Mouse (Mus musculus) liver, embryonic 11.5 days (tissue): ENCODE measurements around the gene Rnf113a1. TPM values are rescaled to one million over a fixed set of nuclear protein-coding genes. Genes with fewer than 3 reads are reported as not detected.
A peak's percentile ranks its signal among the peaks of the same experiment; 100 is the strongest.
"Not testable (repeated sequence)": the region's sequence is repeated elsewhere in the genome, so short reads cannot be mapped to it uniquely, and the experiment has no call there.

Experiments
- ATAC-seq: fragments of 200-750 bp; cut with Nextera tagmentation; replicated peaks from 2 replicates; pipeline ENCODE4 v1.8.0; 2017; ENCODE audit warnings: moderate number of reproducible peaks, mild to moderate bottlenecking, moderate TSS enrichment, moderate library complexity; ENCODE audit not compliant: low FRiP score
- DNase-seq: peaks from one replicate; pipeline ENCODE4 v3.0.0-alpha.2; 2017; ENCODE audit warnings: low spot score
- H3K27ac ChIP-seq: fragments of 300-500 bp; sonication (generic); 2 replicates; pipeline ENCODE4 v1.5.1; 2014; ENCODE audit warnings: mild to moderate bottlenecking, low read depth, low read length, control low read depth
- H3K27me3 ChIP-seq: fragments of 300-500 bp; sonication (generic); replicated peaks from 2 replicates; pipeline ENCODE4 v1.6.1; 2014; ENCODE audit warnings: low read length, mixed read lengths; ENCODE audit not compliant: control insufficient read depth, insufficient read depth
- H3K36me3 ChIP-seq: fragments of 300-500 bp; sonication (generic); 2 replicates; pipeline ENCODE4 v1.6.1; 2014; ENCODE audit warnings: mild to moderate bottlenecking, low read length, moderate library complexity, mixed read lengths; ENCODE audit not compliant: control insufficient read depth, insufficient read depth
- H3K4me1 ChIP-seq: fragments of 300-500 bp; sonication (generic); replicated peaks from 2 replicates; pipeline ENCODE4 v1.6.1; 2014; ENCODE audit warnings: low read length, mixed read lengths; ENCODE audit not compliant: control insufficient read depth, insufficient read depth
- H3K4me2 ChIP-seq: fragments of 300-500 bp; sonication (generic); 2 replicates; pipeline ENCODE4 v1.6.1; 2014; ENCODE audit warnings: mild to moderate bottlenecking, control low read depth, moderate library complexity
- H3K4me3 ChIP-seq: fragments of 300-500 bp; sonication (generic); 2 replicates; pipeline ENCODE4 v1.5.1; 2014; ENCODE audit warnings: low read depth, low read length, control low read depth
- H3K9ac ChIP-seq: fragments of 300-500 bp; sonication (generic); 2 replicates; pipeline ENCODE4 v1.6.1; 2014; ENCODE audit warnings: low read depth, low read length, control low read depth
- H3K9me3 ChIP-seq: fragments of 300-500 bp; sonication (generic); 2 replicates; pipeline ENCODE4 v1.6.1; 2016; ENCODE audit warnings: low read length, inconsistent platforms, mixed read lengths; ENCODE audit not compliant: control insufficient read depth
- WGBS: fragments of 180-500 bp; shearing (Covaris S2); extraction: QIAGEN DNeasy Blood & Tissue Kit; methylation state at CpG from one replicate; pipeline ENCODE4 v1.1.7; 2014; 5-methylcytosine and 5-hydroxymethylcytosine counted together
- polyA plus RNA-seq: library from polyadenylated mRNA; unstranded; fragments of >200 nt; fragmentation: Nextera tagmentation; extraction: Ambion mirVana; gene quantifications from 2 replicates; pipeline ENCODE4 v1.2.1, GENCODE M21; 2014

The Rnf113a1 gene
- polyA plus RNA-seq = 8.9 and 9.4 TPM in 2 replicates

- Histone ChIP-seq H3K9ac (peak within 1 kb of the TSS; percentile 66), H3K4me2 (peak within 1 kb of the TSS; percentile 76), H3K4me1 (no peaks in the 10 kb centered on the region), H3K36me3 (no peaks in the 10 kb centered on the region), H3K27ac (no peak within 1 kb of the TSS), H3K27me3 (no peaks in the 10 kb centered on the region), H3K4me3 (peak within 1 kb of the TSS; percentile 65), H3K9me3 (no peaks in the 10 kb centered on the region)
- DNase-seq (peak; percentile 77), ATAC-seq (peak; percentile 85)
- WGBS = 11% methylated on average over 63 of the region's 63 CpGs
These were observed at the start of gene Rnf113a1, which contains the start of gene Ndufa1 for GRCm38 (mm10) chrX:37191105-37191743. Gene Rnf113a1, plus strand, starts transcription at chrX:37191245. Gene Ndufa1, minus strand, starts transcription at chrX:37191163.

- Histone ChIP-seq H3K36me3 (peaks cover 5% of the 10 kb centered on the region; the same call in 1 of the 2 replicates), H3K4me3 (no peak overlapping the region), H3K9ac (no peak overlapping the region), H3K4me1 (no peaks in the 10 kb centered on the region), H3K27me3 (no peaks in the 10 kb centered on the region), H3K4me2 (no peak overlapping the region), H3K27ac (no peak overlapping the region), H3K9me3 (no peaks in the 10 kb centered on the region)
- DNase-seq = no peak
- ATAC-seq = no peak
- 87% methylated on average over 3 of the region's 3 CpGs for WGBS
These were observed 49.3 kb upstream of the Rnf113a1 start for GRCm38 (mm10) chrX:37141732-37142131.

DNA sequence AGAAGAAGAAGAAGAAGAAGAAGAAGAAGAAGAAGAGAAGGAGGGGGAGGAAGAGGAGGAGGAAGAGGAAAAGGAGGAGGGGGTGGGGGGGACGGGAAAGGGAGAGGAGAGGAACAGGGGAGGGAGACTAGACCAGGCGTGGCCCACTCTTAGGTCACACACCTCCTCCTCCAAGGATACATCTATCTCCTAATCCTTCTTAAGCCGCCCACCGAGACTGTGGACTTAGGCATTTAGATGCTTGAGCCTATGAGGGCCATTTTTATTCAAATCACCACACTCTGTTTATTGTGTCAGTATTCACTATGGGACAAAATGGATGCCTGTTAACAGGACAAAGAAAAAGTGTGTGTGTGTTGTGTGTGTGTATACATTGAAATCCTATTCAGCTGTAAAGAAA lies 46.5 kb upstream of the Rnf113a1 start:
- H3K4me2 ChIP-seq, H3K36me3 ChIP-seq, H3K9ac ChIP-seq, H3K9me3 ChIP-seq, H3K4me1 ChIP-seq, H3K4me3 ChIP-seq, DNase-seq, H3K27me3 ChIP-seq, H3K27ac ChIP-seq, ATAC-seq: not testable (repeated sequence)
- no CpG with 5 or more reads among the region's 4 CpGs for WGBS

- peak; percentile 63 for ATAC-seq
- H3K27me3 ChIP-seq = no peaks in the 10 kb centered on the region
- DNase-seq = no peak
- H3K9me3 ChIP-seq = no peaks in the 10 kb centered on the region
- peaks cover 2% of the 10 kb centered on the region; the same call in 1 of the 2 replicates for H3K36me3 ChIP-seq
- no peak overlapping the region for H3K4me2 ChIP-seq
- no peak overlapping the region for H3K9ac ChIP-seq
- no peak overlapping the region for H3K27ac ChIP-seq
- 90% methylated on average over 2 of the region's 2 CpGs for WGBS
- no peak overlapping the region for H3K4me3 ChIP-seq
- H3K4me1 ChIP-seq = no peaks in the 10 kb centered on the region
These were observed 46.1 kb upstream of the Rnf113a1 start for GRCm38 (mm10) chrX:37144954-37145353.

DNA sequence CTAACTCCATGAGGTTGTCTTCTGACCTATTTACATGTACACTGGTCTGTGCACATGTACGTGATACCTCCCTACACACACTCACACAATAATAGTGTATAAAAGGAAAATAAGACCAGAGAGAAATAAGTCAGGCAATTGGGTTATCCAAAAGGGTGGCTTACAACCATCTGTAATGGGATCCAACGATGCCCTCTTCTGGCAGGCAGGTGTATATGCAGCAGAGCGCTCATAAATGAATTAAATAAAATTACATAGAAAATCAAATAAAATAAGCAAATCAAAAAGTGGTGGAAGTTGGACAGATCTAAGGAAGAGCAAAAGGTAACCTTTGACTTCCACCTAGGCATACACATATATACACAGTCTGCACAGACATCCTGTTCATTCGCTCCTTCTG lies 33.2 kb upstream of the Rnf113a1 start:
- no peak overlapping the region for H3K9ac ChIP-seq
- no peak for DNase-seq
- H3K27ac ChIP-seq = no peak overlapping the region
- no peaks in the 10 kb centered on the region for H3K27me3 ChIP-seq
- no peak overlapping the region for H3K4me2 ChIP-seq
- no peaks in the 10 kb centered on the region for H3K9me3 ChIP-seq
- no peak for ATAC-seq
- WGBS = 55% methylated on average over 4 of the region's 4 CpGs
- H3K4me3 ChIP-seq = no peak overlapping the region
- no peaks in the 10 kb centered on the region for H3K4me1 ChIP-seq
- H3K36me3 ChIP-seq = no peaks in the 10 kb centered on the region

DNA sequence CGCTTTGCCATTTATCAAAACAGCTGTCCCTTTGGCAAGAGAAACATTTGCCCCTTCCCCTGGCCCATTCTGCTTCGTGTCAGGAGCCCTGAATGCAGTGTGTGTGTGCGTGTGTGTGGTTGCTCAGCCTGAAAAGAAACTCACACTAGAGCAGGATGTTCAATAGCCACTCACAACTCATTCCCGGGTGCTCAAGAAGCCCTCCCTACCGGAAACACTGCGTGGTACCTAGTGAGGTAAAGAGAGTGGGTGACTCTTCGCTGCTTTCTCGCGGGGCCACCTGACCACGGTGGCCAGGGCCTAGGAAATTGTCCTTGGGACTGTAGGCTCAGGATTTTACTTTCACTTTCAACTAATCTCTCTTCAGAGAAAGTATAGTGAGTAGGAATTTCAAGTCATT lies 29.9 kb upstream of the Rnf113a1 start:
- 78% methylated on average over 10 of the region's 10 CpGs for WGBS
- no peak overlapping the region for H3K4me3 ChIP-seq
- no peaks in the 10 kb centered on the region for H3K9me3 ChIP-seq
- no peaks in the 10 kb centered on the region for H3K27me3 ChIP-seq
- no peaks in the 10 kb centered on the region for H3K36me3 ChIP-seq
- no peak overlapping the region for H3K9ac ChIP-seq
- H3K4me1 ChIP-seq = no peaks in the 10 kb centered on the region
- H3K27ac ChIP-seq = no peak overlapping the region
- ATAC-seq (no peak), DNase-seq (no peak)
- no peak overlapping the region for H3K4me2 ChIP-seq

DNA sequence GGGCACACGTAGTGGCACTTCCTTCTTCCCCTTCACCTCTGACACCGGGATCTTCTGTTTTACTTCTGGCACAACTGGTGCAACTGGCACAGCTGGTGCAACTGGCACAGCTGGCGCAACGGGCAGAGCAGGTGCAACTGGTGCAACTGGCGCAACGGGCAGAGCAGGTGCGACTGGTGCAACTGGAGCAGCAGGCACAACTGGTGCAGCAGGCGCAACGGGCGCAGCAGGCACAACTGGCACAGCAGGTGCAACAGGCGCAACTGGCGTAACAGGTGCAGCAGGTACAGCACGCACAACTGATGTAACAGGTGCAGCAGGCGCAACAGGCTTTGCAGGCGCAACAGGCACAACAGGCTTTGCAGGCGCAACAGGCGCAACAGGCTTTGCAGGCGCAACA lies 27.9 kb upstream of the Rnf113a1 start:
- H3K36me3 ChIP-seq = no peaks in the 10 kb centered on the region
- WGBS = 72% methylated on average over 18 of the region's 18 CpGs
- ATAC-seq (no peak), DNase-seq (no peak)
- no peak overlapping the region for H3K4me2 ChIP-seq
- no peaks in the 10 kb centered on the region for H3K4me1 ChIP-seq
- no peak overlapping the region for H3K4me3 ChIP-seq
- H3K9me3 ChIP-seq = no peaks in the 10 kb centered on the region
- H3K9ac ChIP-seq = no peak overlapping the region
- H3K27ac ChIP-seq = no peak overlapping the region
- no peaks in the 10 kb centered on the region for H3K27me3 ChIP-seq

GRCm38 (mm10) chrX:37167085-37167484 lies 24.0 kb upstream of the Rnf113a1 start:
- Histone ChIP-seq H3K27ac (no peak overlapping the region), H3K27me3 (no peaks in the 10 kb centered on the region), H3K36me3 (no peaks in the 10 kb centered on the region), H3K4me1 (no peaks in the 10 kb centered on the region), H3K4me3 (no peak overlapping the region), H3K9me3 (no peaks in the 10 kb centered on the region), H3K4me2 (no peak overlapping the region), H3K9ac (no peak overlapping the region)
- 29% methylated on average over 3 of the region's 3 CpGs for WGBS
- no peak for ATAC-seq
- no peak for DNase-seq

GRCm38 (mm10) chrX:37168742-37169141 lies 22.3 kb upstream of the Rnf113a1 start, which contains the start of gene Akap14:
Gene Akap14, minus strand, starts transcription at chrX:37168842.
- WGBS = 50% methylated on average over 5 of the region's 5 CpGs
- Histone ChIP-seq H3K36me3 (no peaks in the 10 kb centered on the region), H3K4me1 (no peaks in the 10 kb centered on the region), H3K9me3 (no peaks in the 10 kb centered on the region), H3K4me2 (no peak within 1 kb of the TSS), H3K27ac (no peak within 1 kb of the TSS), H3K9ac (no peak within 1 kb of the TSS), H3K4me3 (no peak within 1 kb of the TSS), H3K27me3 (no peaks in the 10 kb centered on the region)
- no peak for ATAC-seq
- no peak for DNase-seq
